Mouse (Mus musculus): ENCODE measurements around the gene Ptger3.

Gene Ptger3

DNA sequence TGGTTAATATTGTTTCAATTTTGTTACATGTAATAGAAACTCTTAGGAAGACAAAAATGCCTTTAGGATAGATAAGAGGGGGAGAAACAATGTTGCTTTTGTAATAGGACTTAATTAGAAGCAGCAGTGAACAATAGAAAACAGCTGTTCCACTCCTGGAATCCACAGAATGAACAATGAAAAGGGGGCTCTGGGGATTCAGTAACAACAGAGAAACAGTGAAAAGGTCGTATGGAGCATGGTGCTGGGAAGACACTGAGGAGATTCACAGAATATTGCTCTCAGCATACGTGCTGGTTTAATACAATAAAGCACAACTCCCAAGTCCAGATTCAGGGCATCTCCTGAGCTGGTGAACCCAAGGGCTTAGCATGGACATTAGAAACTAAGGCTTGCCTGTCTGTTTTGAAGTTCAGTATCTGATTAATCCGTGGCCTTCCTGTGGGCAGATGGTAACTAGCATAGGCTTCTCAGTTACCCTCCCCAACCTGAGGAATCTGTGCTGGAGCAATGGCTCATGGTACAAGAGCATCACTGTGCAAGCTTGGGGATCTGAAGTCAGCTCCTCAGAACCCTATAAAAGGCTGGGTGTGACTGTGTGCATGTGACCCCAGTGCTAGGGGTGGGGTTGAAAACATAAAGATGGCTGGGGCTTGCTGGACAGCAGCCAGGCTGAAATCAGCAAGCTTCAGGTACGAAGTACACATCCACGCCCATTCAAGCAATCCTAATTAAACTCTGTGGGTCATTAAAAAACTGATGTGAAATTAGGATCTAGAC is 16.1 kb downstream of the Ptger3 start:
- WGBS = 65% methylated on average over 5 of the region's 5 CpGs

DNA sequence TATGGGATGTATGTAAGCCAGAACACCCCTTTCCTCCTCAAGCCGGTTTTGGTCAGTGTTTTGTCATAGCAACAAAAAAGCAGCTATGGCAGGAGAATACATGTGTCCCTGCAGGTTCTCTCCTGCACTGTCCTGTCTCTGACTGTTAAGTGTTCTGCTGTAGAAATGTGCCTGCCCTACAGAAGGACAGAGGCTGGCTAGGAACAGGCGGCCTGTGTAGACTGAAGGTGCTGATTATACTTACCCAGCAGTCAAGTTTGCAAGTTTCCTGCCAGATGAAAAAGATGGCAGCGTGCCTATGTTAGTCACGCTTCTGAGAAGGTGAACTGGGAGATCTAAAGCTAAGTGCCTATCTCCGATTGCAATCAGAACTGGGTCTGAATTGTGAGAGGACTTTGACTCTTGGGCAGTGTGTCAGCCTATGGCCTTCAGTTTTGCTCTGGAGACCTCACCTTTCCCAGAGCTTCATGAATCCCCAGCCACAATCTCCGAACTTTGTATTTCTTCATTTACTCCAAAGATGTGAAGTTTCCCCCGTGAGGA is 31.2 kb downstream of the Ptger3 start:
- WGBS = 63% methylated on average over 7 of the region's 7 CpGs

DNA sequence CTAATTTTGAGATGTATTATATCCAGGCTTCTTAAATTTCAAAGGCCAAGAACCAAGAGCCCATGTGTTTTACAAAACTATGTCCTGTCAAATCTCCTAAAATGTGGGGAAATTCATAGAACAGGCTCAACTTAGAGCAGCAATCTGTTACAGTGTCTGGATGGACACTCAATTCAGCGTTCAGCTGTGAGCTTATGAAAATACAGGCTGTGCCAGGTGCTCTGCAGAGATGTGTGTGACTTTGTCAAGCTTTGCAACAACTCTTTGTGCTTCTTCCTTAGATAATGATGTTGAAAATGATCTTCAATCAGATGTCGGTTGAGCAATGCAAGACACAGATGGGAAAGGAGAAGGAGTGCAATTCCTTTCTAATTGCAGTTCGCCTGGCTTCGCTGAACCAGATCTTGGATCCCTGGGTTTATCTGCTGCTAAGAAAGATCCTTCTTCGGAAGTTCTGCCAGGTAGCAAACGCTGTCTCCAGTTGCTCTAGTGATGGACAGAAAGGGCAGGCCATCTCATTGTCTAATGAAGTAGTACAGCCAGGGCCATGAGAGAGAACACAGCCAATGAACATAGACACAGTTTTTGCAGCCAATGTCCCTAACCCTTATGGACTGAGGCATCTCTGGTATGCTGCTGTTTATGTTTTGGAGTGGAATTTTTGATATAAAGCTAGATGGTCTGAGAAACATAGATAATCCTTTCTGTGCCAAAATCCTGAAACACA is 38.2 kb downstream of the Ptger3 start:
- 53% methylated on average over 6 of the region's 6 CpGs for WGBS

DNA sequence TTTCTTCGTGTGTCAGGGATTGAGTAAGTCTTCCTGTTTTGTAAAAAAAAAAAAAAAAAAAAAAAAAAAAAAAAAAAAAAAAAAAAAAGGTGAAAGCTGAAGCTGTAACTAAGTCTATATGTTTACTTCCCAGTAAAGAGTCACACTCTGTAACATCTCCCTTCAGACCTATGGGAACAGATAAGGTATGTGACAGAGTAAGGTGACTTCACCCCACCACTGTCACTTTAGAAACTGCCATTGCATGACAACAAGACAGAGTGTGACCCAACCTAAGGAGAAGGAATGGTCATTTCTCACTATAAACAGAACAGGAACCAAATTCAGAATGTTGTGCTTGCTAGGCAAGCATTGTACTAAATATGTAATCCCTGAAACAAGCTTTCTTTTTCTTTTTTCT is 46.9 kb downstream of the Ptger3 start:
- WGBS = 61% methylated on average over 1 of the region's 1 CpGs

DNA sequence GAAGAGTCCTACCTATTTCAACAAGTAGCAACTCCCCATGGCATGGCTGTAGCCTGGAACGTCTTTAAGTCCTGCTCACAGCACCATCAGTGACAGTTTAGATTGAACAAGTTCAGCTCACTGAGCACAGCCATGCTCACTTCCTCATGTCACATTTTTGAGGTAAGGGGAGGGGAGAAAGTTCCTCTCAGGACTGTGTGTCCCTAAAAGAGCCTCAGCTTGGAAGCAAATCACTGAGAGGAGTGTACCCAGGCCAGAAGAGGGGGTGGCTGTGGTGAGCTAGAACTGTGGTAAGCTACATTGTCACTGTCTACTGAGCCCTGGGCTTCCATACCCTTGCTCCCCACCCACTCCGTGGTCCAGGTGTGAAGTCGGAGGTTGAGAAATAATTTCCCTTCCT is 60.7 kb downstream of the Ptger3 start:
- WGBS = 71% methylated on average over 3 of the region's 3 CpGs

DNA sequence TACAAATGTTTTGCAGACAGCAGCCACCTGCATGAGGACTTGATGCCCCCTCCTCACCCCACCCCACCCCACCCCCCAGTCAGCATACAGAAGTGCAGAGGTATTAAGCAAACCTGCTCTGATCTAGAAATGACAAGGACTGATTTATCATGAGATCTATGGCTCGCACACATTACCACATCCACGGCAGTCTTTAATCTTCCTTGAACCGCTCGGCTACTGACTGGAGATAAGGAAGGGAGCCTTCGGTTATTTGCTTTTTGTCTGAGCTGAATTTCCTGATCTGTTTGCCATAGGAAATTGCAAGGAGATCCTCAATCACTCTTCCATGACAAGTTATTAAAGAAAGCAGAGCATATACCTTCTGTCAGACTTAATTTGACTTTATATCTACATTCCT is 64.0 kb downstream of the Ptger3 start:
- WGBS = 92% methylated on average over 5 of the region's 5 CpGs

DNA sequence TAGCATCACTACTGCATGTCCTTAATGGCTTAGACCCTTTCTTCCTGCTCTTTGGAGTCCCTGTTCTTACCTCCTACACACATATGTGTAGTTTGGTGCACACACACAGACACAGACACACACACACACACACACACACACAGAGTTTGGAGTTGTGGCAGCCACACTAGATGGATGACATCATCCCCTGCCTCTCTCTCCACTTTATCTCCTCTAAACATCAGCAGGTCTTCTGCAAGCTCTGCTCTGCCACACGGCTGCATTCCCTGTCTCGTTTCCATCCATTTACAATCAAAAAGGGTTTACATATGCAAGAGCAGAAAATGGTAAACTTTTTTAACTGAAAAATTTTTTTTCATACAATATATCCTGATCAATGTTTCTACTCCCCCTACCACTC is 64.7 kb downstream of the Ptger3 start:
- WGBS = 64% methylated on average over 2 of the region's 2 CpGs

DNA sequence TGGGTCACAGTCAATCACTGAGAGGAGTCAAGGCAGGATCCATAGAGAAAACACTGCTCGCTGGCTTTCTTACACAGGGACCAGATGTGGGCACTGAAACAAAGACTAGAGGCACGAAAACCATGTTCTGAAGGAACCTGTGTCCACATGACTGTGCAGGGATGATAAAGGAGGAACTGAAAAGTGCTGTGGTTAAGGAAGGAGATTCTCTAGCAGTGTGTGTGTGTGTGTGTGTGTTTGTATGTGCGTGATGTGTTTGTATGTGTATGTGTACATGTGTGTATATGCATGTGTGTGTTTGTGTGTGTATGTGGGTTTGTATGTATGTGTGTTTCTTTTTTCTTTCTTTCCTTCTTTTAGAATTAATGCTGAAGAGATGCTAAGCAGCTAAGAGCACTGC is 67.7 kb downstream of the Ptger3 start:
- WGBS = 83% methylated on average over 3 of the region's 3 CpGs

DNA sequence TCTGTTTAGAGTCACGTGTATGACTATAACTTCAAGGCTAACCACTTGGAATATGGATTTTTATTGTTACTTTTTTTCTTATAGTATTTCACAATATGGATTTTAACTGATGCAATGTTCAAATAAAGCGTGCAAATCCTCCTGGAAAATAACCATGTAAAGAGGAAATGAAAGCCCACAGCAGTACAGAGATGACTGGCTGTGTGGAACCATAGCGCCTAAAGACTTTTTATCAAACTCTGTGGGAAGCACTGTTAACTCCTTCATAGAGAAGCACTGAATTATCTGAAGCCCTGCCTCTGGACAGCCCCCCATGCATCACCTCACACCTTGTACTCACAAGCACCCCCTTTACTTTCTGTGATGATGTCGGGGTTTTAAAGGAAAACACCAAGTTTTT is 69.0 kb downstream of the Ptger3 start:
- WGBS = 79% methylated on average over 4 of the region's 4 CpGs

DNA sequence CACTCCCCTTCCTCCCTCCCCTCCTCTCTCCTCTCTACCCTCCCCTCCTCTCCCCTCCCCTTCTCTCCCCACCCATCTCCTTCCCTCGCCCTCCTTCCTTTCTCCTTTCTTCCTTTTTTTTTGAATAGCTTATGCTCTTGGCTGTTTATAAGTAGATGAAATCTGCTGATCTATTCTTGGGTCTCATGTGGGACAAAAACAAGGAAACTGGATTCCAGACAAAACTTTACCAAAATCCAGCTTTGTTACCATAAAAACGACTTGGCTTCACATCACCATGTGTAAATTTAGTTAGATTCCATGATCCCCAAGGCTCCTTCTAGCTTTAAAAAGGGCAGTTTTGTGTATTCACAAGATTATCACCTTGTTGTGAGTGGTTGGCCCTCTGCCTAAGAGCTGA is 70.6 kb downstream of the Ptger3 start:
- WGBS = 32% methylated on average over 2 of the region's 2 CpGs

DNA sequence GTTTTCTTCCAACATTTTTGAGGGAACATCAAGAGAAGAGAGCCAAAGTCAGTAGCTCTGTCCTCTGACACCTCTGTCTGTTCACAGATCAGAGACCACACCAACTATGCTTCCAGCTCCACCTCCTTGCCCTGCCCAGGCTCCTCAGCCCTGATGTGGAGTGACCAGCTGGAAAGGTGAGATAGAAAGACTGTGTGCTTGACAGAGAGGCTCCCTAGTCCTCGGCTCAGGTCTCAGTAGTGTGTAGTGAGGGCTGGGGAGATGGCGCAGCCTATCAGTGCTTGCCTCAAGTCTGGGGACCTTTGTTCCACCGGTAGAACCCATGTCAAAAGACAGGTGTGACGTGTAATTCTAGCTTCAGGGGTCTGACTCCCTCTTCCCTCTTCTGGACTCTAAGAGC is 74.9 kb downstream of the Ptger3 start:
- 86% methylated on average over 4 of the region's 4 CpGs for WGBS

DNA sequence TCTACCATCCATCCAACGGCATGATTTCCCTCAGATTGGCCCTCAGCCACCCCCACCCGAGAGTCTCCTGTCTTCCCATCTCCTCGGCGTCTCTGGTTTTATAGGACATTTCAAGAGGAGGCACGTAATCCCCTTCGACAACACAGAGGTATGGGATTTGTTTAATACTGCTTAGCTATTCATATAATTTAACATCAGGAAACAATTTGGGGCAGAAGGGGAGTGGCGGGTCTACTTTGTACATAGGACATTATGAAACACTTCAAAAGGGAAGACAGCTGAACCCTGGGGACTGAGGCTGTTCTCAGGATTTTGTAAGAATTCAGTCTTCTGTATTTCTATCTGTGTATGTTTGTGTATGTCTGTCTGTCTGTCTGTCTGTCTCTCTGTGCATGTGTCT is 94.9 kb downstream of the Ptger3 start:
- 86% methylated on average over 7 of the region's 7 CpGs for WGBS

DNA sequence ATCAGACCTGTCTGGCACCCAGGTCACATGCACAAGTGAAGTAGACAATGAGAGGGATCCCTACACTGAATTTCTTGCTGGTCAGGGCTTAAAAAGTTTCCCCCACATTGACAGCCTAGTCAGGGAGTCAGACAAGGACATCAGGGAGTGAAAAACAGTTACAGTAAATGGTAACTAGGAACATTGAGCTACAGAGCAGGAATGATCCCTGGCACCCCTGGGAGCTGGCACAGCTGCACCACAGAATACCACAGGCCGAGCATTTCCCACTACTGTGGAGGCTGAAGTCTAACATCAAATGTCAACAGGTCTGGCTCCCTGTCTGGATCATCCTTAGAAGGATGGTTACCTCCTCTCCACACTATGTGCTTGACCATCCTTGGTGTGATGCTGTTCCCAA is 98.8 kb downstream of the Ptger3 start:
- 48% methylated on average over 1 of the region's 1 CpGs for WGBS

DNA sequence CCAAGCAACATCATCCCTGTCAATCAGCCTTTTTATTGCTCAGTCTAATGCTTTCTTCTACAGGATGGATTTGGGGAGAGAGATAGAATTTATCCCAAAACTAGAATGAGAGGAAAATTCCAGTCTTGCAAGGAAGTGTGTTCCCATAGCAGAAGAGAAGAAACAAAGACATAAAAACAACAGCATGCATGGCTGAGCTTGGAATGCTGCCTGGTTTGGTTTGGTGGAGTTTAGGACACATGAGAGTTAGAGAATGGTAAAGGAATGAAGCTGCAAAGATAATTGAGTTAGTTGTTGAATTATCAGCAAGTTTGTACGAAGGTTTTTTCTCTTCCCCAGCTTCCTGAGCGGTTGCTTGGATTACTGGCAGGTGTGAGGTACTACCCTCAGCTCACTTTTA is 99.5 kb downstream of the Ptger3 start:
- 61% methylated on average over 2 of the region's 2 CpGs for WGBS

DNA sequence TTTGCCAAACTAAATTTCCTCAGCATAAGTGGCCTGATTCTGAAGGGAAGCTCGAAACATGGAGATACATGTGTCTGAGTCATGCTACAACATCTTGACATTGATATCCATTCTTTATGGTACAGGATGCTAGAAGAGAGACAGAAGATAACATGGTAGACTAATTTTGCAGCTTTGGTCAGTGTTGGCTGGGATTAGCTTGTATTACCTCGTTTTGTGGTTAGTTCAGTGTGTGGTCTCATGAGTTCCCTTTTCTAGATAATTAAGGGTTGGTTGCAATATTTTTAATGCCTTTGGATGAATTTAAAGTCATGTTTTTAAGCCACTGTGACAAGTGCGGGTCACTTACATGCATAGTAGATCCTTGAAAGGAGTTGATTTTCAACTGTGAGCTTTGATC is 119.4 kb downstream of the Ptger3 start:
- 82% methylated on average over 3 of the region's 3 CpGs for WGBS

DNA sequence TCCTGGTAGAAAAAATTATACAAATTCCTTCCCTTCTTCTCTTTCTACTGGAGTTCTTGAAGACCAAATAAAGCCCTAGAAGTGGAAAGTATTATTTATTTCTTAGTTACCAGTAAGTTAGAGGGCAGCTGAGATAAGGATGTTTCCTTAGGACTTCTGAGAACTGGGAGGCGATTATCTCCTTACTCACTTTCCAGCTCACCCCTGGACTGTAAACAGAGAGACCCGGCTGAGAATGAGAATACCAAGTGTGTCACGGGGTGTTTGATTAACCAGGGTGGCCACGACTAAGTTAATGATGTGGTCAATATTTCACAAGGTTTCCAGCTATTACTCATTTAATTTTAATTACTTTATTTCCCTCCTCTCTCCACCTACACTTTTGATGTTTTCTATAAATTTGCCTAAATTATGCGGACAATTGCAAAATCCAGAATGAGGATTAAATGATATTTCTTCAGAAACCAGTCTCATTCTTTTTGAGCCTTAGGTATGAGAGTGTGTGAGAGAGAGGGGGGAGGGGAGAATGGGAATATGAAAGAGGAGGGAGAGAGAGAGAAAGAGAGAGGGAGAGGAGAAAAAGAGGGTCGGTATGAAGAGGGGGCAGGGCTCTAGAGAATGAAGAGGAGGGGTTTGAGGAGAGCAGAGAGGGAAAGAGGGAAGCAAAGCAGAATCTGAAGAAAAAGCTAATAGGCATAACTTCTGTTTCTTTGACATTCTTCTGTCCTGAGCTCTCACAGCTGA is 121.9 kb downstream of the Ptger3 start:
- WGBS = 68% methylated on average over 6 of the region's 6 CpGs
